Mouse (Mus musculus) embryonic facial prominence, embryonic 13.5 days (tissue): ENCODE measurements around the gene Ptpre. TPM values are rescaled to one million over a fixed set of nuclear protein-coding genes. Genes with fewer than 3 reads are reported as not detected.

Experiments
- ATAC-seq: fragments of 200-750 bp; cut with Nextera tagmentation; 2 replicates; pipeline ENCODE4 v1.8.0; 2017; ENCODE audit warnings: low read depth; ENCODE audit not compliant: insufficient number of reproducible peaks, insufficient read depth, low FRiP score, low TSS enrichment
- H3K27ac ChIP-seq: fragments of 300-500 bp; sonication (generic); 2 replicates; pipeline ENCODE4 v1.5.1; 2015; ENCODE audit warnings: moderate library complexity, mild to moderate bottlenecking, inconsistent platforms
- H3K27me3 ChIP-seq: fragments of 300-500 bp; sonication (generic); 2 replicates; pipeline ENCODE4 v1.6.1; 2015; ENCODE audit warnings: mild to moderate bottlenecking, inconsistent platforms
- H3K36me3 ChIP-seq: fragments of 300-500 bp; sonication (generic); 2 replicates; pipeline ENCODE4 v1.6.1; 2015; ENCODE audit warnings: mild to moderate bottlenecking, inconsistent platforms
- H3K4me1 ChIP-seq: fragments of 300-500 bp; sonication (generic); 2 replicates; pipeline ENCODE4 v1.6.1; 2015; ENCODE audit warnings: inconsistent platforms
- H3K4me2 ChIP-seq: fragments of 300-500 bp; sonication (generic); 2 replicates; pipeline ENCODE4 v1.6.1; 2015; ENCODE audit warnings: moderate library complexity, mild to moderate bottlenecking, inconsistent platforms
- H3K4me3 ChIP-seq: fragments of 300-500 bp; sonication (generic); 2 replicates; pipeline ENCODE4 v1.5.1; 2015; ENCODE audit warnings: mild to moderate bottlenecking, inconsistent platforms
- H3K9ac ChIP-seq: fragments of 300-500 bp; sonication (generic); 2 replicates; pipeline ENCODE4 v1.6.1; 2015; ENCODE audit warnings: mild to moderate bottlenecking, inconsistent platforms
- H3K9me3 ChIP-seq: fragments of 300-500 bp; sonication (generic); 2 replicates; pipeline ENCODE4 v1.6.1; 2016; ENCODE audit warnings: inconsistent platforms
- WGBS: fragments of 180-500 bp; shearing (Covaris S2); methylation state at CpG from one replicate; pipeline ENCODE4 v1.1.7; 2015; ENCODE audit warnings: mixed read lengths; 5-methylcytosine and 5-hydroxymethylcytosine counted together
- polyA plus RNA-seq: library from polyadenylated mRNA; unstranded; fragments of >200 nt; fragmentation: Nextera tagmentation; extraction: Ambion mirVana; gene quantifications from 2 replicates; pipeline ENCODE4 v1.2.1, GENCODE M21; 2015

Gene Ptpre
- polyA plus RNA-seq, 1 experiment from 2014 or later, result 5.3 TPM

GRCm38 (mm10) chr7:135535908-135536307 lies 1.4 kb upstream of the Ptpre start:
- no peak overlapping the region for H3K9ac ChIP-seq

GRCm38 (mm10) chr7:135537948-135538741 lies 864 bp downstream of the Ptpre start:
- 1% methylated on average over 71 of the region's 71 CpGs for WGBS
- Histone ChIP-seq H3K9ac (peak overlapping the region; percentile 76), H3K27ac (peak overlapping the region; percentile 28; the same call in 1 of the 2 replicates), H3K36me3 (no peaks in the 10 kb centered on the region), H3K27me3 (peaks cover 22% of the 10 kb centered on the region), H3K4me1 (peaks cover 4% of the 10 kb centered on the region; the same call in 1 of the 2 replicates), H3K9me3 (no peaks in the 10 kb centered on the region), H3K4me2 (peak overlapping the region; percentile 97), H3K4me3 (peak overlapping the region; percentile 69)
- ATAC-seq, result peak; percentile 40

More at GRCm38 (mm10) chr7:135535908-135536307, 1.4 kb upstream of the Ptpre start:
- Histone ChIP-seq H3K4me1 (peaks cover 4% of the 10 kb centered on the region; the same call in 1 of the 2 replicates), H3K9me3 (no peaks in the 10 kb centered on the region), H3K36me3 (no peaks in the 10 kb centered on the region), H3K27ac (no peak overlapping the region), H3K27me3 (peaks cover 22% of the 10 kb centered on the region), H3K4me3 (no peak overlapping the region), H3K4me2 (no peak overlapping the region)
- 85% methylated on average over 3 of the region's 3 CpGs for WGBS
- no peak for ATAC-seq

DNA sequence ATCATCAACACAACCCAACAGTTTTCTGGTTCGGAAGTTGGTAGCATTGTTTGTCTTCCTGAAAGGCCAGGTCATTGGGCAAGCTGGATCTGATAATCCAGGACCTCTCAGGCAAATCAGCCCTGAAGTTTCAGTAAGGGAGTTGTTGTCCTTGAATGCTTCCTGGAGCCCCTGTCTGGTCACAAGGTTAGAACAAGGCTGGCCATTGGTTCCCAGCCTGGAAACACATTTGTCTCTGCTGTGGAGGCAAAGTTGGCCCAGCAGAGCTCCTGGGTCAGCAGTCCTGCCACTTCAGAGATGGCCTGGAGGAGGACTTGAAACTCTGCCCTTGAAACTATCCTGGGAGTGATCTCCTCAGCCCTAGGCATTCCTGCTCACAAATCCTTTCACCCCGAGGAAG lies 2.1 kb downstream of the Ptpre start:
- H3K9me3 ChIP-seq, result no peaks in the 10 kb centered on the region
- no peaks in the 10 kb centered on the region for H3K36me3 ChIP-seq
- whole genome bisulfite sequencing, result 79% methylated on average over 2 of the region's 2 CpGs
- H3K27ac ChIP-seq, result no peak overlapping the region
- H3K27me3 ChIP-seq, result peaks cover 22% of the 10 kb centered on the region
- H3K4me1 ChIP-seq, result peaks cover 4% of the 10 kb centered on the region; the same call in 1 of the 2 replicates
- no peak overlapping the region for H3K9ac ChIP-seq
- no peak for ATAC-seq
- no peak overlapping the region for H3K4me3 ChIP-seq
- peak overlapping the region; percentile 97; the same call in 1 of the 2 replicates for H3K4me2 ChIP-seq

- Histone ChIP-seq H3K4me3 (no peak overlapping the region), H3K9ac (no peak overlapping the region), H3K27ac (no peak overlapping the region), H3K9me3 (no peaks in the 10 kb centered on the region), H3K27me3 (peaks cover 22% of the 10 kb centered on the region), H3K4me1 (peaks cover 19% of the 10 kb centered on the region), H3K36me3 (no peaks in the 10 kb centered on the region), H3K4me2 (no peak overlapping the region)
- no peak for ATAC-seq
- 63% methylated on average over 3 of the region's 3 CpGs for WGBS
Observed at GRCm38 (mm10) chr7:135542235-135542634, 5.0 kb downstream of the Ptpre start.

GRCm38 (mm10) chr7:135543033-135543432 lies 5.8 kb downstream of the Ptpre start:
- no peak overlapping the region for H3K27ac ChIP-seq
- no peak overlapping the region for H3K4me3 ChIP-seq
- H3K9ac ChIP-seq, result no peak overlapping the region
- no peak for ATAC-seq
- no peaks in the 10 kb centered on the region for H3K36me3 ChIP-seq
- 44% methylated on average over 3 of the region's 3 CpGs for WGBS
- no peak overlapping the region for H3K4me2 ChIP-seq
- H3K4me1 ChIP-seq, result peaks cover 19% of the 10 kb centered on the region
- H3K9me3 ChIP-seq, result no peaks in the 10 kb centered on the region
- peaks cover 22% of the 10 kb centered on the region for H3K27me3 ChIP-seq

DNA sequence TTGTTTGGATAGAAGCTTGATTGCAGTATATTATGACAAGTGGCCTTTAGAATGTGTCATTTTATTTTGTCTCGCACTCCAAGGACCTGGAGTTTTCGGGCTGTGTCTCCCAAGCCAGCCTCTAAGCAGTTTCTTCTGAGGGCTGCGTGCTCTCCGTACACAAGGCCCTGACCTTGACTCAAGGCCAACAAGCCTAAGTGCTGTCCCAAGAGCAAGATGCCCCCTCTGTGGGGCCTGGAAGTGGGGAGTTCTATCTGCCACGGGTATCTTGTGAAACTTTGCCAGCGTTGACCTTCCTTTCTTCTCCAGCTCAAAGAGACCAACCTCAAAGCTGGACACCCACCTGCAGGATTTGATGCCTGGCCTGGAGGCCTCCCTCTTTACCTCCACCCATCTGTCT lies 7.0 kb downstream of the Ptpre start:
- H3K4me1 ChIP-seq, result peaks cover 15% of the 10 kb centered on the region; the same call in 1 of the 2 replicates
- H3K4me3 ChIP-seq, result no peak overlapping the region
- H3K4me2 ChIP-seq, result no peak overlapping the region
- no peak overlapping the region for H3K9ac ChIP-seq
- H3K9me3 ChIP-seq, result no peaks in the 10 kb centered on the region
- no peak for ATAC-seq
- WGBS, result 88% methylated on average over 6 of the region's 6 CpGs
- H3K27me3 ChIP-seq, result peaks cover 13% of the 10 kb centered on the region
- H3K36me3 ChIP-seq, result no peaks in the 10 kb centered on the region
- no peak overlapping the region for H3K27ac ChIP-seq

- Histone ChIP-seq H3K27ac (no peak overlapping the region), H3K9me3 (no peaks in the 10 kb centered on the region), H3K4me1 (peaks cover 25% of the 10 kb centered on the region), H3K4me2 (no peak overlapping the region), H3K9ac (no peak overlapping the region), H3K27me3 (0 out of 2 replicates have a peak, but pooled peaks cover 4% of the 10 kb centered on the region), H3K4me3 (no peak overlapping the region), H3K36me3 (no peaks in the 10 kb centered on the region)
- ATAC-seq, result no peak
- 66% methylated on average over 7 of the region's 7 CpGs for WGBS
Observed at GRCm38 (mm10) chr7:135545957-135546356, 8.7 kb downstream of the Ptpre start.

- H3K27ac ChIP-seq, result no peak overlapping the region
- no peak for ATAC-seq
- no peaks in the 10 kb centered on the region for H3K36me3 ChIP-seq
- no peak overlapping the region for H3K9ac ChIP-seq
- H3K4me3 ChIP-seq, result no peak overlapping the region
- WGBS, result 48% methylated on average over 5 of the region's 5 CpGs
- H3K4me1 ChIP-seq, result peaks cover 29% of the 10 kb centered on the region
- no peak overlapping the region for H3K4me2 ChIP-seq
- H3K27me3 ChIP-seq, result 0 out of 2 replicates have a peak, but pooled peaks cover 4% of the 10 kb centered on the region
- no peaks in the 10 kb centered on the region for H3K9me3 ChIP-seq
Observed at GRCm38 (mm10) chr7:135546530-135546929, 9.2 kb downstream of the Ptpre start.

GRCm38 (mm10) chr7:135548434-135548833 lies 11.2 kb downstream of the Ptpre start:
- no peaks in the 10 kb centered on the region for H3K36me3 ChIP-seq
- WGBS, result 69% methylated on average over 6 of the region's 6 CpGs
- 0 out of 2 replicates have a peak, but pooled peaks cover 4% of the 10 kb centered on the region for H3K27me3 ChIP-seq
- no peak overlapping the region for H3K9ac ChIP-seq
- H3K4me3 ChIP-seq, result no peak overlapping the region
- peaks cover 34% of the 10 kb centered on the region for H3K4me1 ChIP-seq
- no peak for ATAC-seq
- no peak overlapping the region for H3K27ac ChIP-seq
- no peak overlapping the region for H3K4me2 ChIP-seq
- no peaks in the 10 kb centered on the region for H3K9me3 ChIP-seq

DNA sequence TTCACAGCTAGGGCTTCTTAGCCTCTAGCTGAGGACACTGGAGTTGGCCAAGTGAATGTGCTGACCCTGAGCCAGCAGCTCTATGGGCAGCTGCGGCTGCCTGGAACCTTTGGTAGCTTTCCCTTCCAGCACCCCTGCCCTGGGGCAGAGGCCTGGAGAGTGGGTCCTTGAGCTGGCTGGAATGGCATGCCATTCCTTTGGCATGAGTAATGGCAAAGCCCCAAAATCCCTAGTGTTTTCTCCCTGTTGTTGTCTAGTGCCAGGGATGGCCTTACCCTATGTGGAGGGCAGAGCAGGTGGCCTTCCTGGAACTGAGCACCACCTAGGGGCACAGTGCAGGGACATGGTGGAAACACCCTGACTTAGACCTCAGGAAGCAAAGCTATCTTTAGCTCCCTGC lies 14.3 kb downstream of the Ptpre start:
- no peak overlapping the region for H3K27ac ChIP-seq
- no peaks in the 10 kb centered on the region for H3K36me3 ChIP-seq
- peaks cover 22% of the 10 kb centered on the region for H3K4me1 ChIP-seq
- no peak for ATAC-seq
- no peak overlapping the region for H3K4me2 ChIP-seq
- WGBS, result 59% methylated on average over 1 of the region's 1 CpGs
- 0 out of 2 replicates have a peak, but pooled peaks cover 4% of the 10 kb centered on the region for H3K27me3 ChIP-seq
- no peak overlapping the region for H3K9ac ChIP-seq
- H3K4me3 ChIP-seq, result no peak overlapping the region
- no peaks in the 10 kb centered on the region for H3K9me3 ChIP-seq

DNA sequence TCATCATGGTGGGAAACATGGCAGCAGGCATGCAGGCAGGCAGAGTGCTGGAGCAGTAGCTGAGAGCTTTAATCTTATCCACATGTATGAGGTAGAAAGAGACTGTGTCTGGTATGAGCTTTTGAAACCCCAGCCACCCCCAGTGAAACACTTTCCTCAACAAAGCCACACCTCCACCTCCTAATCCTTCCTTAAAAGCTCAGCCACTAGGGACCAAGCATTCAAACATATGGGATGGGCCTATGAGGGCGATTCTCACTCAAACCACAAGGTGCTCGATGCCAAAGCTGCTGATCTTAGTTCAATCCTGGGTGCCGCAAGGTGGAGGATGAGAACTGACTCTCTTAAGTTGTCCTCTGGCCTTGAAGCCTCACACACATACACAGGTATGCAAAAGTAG lies 16.3 kb downstream of the Ptpre start:
- no peak overlapping the region for H3K27ac ChIP-seq
- ATAC-seq, result no peak
- H3K4me3 ChIP-seq, result no peak overlapping the region
- no peaks in the 10 kb centered on the region for H3K36me3 ChIP-seq
- H3K27me3 ChIP-seq, result 0 out of 2 replicates have a peak, but pooled peaks cover 4% of the 10 kb centered on the region
- 76% methylated on average over 3 of the region's 3 CpGs for WGBS
- peaks cover 20% of the 10 kb centered on the region for H3K4me1 ChIP-seq
- no peaks in the 10 kb centered on the region for H3K9me3 ChIP-seq
- no peak overlapping the region for H3K4me2 ChIP-seq
- H3K9ac ChIP-seq, result no peak overlapping the region
